ENCODE assay signal across 18 mouse cellular contexts in the genomic region with DNA sequence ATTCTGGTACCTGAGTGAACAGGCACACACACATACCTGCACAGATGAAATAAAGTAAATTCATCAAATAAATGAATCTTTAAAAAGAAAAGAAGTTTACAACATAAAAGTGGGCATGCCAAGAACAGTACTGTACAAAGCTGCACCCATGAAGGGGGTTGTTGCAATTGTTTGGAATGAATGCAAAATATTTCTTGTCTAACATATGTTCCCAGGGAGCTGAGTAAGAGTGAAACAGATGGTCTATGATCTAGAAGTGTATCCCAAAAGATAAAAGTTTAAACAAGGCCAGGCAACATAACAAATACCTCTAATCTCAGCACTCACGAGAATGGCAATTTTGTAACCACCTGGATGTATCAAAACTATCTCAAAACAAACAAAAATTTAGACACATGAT.
"Had no signal": no experiment of that assay in that cellular context is flagged by ENCODE, and none has a peak within 500 bp of the region (broad histone marks: within the 10 kb centered on the region; RNA-seq: fewer than 3 reads in every experiment).

No protein-coding gene starts in this region.

- DNase-seq: gastrocnemius, adult 2 months; gastrocnemius, postnatal 10 days; gastrocnemius, postnatal 25 days; heart, adult 18-20 months; heart, postnatal 10 days; heart, postnatal 4 days; kidney, adult 18-20 months; kidney, adult 8-10 months; kidney, postnatal 10 days; kidney, postnatal 25 days; kidney, postnatal 4 days; layer of hippocampus, adult 9-11 months; liver; liver, embryonic 13.5 days had no signal

- ATAC-seq: hindbrain, embryonic 16.5 days; inflammation-experienced regulatory T-cells, adult 6 months; intestine, embryonic 15.5 days; intestine, postnatal 0 days had no signal
